Mouse (Mus musculus) megakaryocyte, embryonic 14.5 days (primary cell): ENCODE measurements around the gene Tbr1.

Experiments
- FLI1 ChIP-seq: IDR thresholded peaks from 2 replicates; pipeline ENCODE4 v1.6.1; 2012; ENCODE audit warnings: low read length, inconsistent platforms, mixed read lengths
- GATA1 ChIP-seq: IDR thresholded peaks from 3 replicates; pipeline ENCODE4 v1.6.1; 2012; ENCODE audit warnings: mixed read lengths, low read length, inconsistent platforms, borderline replicate concordance

DNA sequence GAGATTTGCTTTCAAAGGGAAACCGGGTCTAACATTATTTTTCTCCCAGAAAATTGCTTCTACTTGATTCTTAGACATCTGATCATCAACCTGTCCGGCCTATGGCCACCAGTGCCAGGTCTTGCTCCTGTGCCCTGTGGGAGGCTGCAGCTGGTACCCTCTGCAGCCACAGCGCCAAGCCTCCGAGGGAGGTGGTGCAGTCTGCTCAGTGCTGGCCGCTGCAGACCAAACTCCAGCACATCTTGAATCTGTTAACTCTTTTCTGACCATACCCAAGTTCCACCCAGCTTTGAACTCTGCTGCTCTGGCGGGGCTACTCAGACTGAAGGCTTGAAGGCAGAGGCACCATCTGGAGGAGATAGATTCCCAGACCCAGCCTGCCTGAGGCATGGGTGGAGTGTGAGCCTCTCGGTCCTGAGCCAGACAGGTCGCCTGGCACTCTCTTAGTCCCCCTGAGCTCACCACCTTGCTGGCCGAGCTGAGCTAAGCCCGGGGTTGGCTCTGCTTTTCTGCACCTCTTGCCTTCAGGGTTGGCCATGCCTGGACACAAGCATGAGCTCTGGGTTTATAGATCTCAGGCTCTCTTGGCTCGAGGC lies at the start of gene Tbr1:
- TF ChIP-seq FLI1 (no peak), GATA1 (no peak)
